Mouse (Mus musculus) erythroblast, embryonic 14.5 days (primary cell): Measurements from ENCODE around the gene Vstm5.

Experiments used
- GATA1 ChIP-seq: IDR thresholded peaks from 2 replicates; pipeline ENCODE4 v1.6.1; 2012; ENCODE audit warnings: low read length, inconsistent platforms, mixed read lengths
- TAL1 ChIP-seq: IDR thresholded peaks from 3 replicates; pipeline ENCODE4 v1.6.1; 2012; ENCODE audit warnings: low read length, inconsistent platforms, mixed read lengths

GRCm38 (mm10) chr9:15285443-15285842 is 46.6 kb downstream of the Vstm5 start:
- TF ChIP-seq TAL1 = no peak
- no peak for TF ChIP-seq GATA1
